Mouse (Mus musculus): ENCODE measurements at regions not wholly inside any gene's neighbourhood (a gene's known extent, or its start where the extent isn't known, plus 50 kb on each side); places are given as distances from the start of the nearest gene placed in this dataset.

DNA sequence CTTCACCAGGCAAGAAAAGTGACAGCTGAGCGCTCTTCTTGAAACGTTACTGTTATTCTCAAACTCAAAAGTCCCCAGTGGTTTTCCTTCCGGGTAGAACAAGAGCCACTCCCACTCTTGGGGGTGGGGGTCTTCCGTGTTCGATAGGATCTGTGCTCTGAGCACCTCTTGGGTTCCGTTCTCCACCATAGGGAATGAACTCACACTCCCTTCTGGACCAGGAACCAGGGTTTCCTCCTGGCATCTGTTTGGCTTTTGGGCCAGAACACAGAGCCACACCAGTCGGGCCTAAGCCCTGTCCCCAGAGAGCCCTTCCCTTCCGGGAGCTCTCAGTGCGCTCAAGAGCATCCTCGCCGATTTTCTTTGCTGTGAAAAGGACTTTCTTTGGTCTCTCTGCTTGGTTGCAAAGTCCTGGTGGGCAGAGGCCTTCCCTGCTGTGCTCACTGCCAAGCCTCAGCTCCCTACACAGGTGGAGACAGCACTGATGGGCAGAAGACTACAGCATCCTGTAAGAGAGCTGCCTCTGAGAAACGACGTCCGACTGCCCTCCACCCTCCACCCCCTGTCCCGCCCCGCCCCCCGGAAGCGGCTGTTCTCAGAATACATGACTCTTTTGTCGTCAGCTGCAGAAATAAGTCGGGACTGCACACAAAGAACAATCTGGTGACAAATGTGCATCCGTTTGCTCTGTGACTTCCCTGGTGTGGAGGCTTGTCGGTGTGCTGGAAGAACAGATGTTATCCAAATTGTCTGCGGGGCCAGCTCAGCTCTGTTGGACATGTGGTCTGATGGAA lies 90.9 kb upstream of the Lef1 start:
- peak; percentile 61 for DNase-seq (ENCODE audit: low spot score)
- WGBS, result 19% methylated on average over 23 of the region's 23 CpGs
- Histone ChIP-seq H3K27me3 (replicated peaks; ENCODE audit: control insufficient read depth, insufficient read depth, low read length) (no peaks in the 10 kb centered on the region), H3K4me3 (ENCODE audit: low read depth, low read length) (peak overlapping the region; percentile 21), H3K4me1 (replicated peaks; ENCODE audit: control insufficient read depth, insufficient read depth, low read length) (no peaks in the 10 kb centered on the region), H3K27ac (ENCODE audit: low read depth) (no peak overlapping the region), H3K9ac (ENCODE audit: low read length) (no peak overlapping the region), H3K36me3 (ENCODE audit: control insufficient read depth, insufficient read depth, low read length) (no peaks in the 10 kb centered on the region), H3K4me2 (ENCODE audit: low read length) (peak overlapping the region; percentile 40), H3K9me3 (ENCODE audit: control insufficient read depth, low read length) (no peaks in the 10 kb centered on the region)
- ATAC-seq (replicated peaks; ENCODE audit: low FRiP score, low TSS enrichment, low read depth), result 0 out of 2 replicates have a peak, but pooled peaks have one; percentile 64

GRCm38 (mm10) chr3:131017899-131018298 lies 92.4 kb upstream of the Lef1 start:
- DNase-seq (ENCODE audit: low spot score) (no peak), ATAC-seq (replicated peaks; ENCODE audit: low FRiP score, low TSS enrichment, low read depth) (no peak)
- Histone ChIP-seq H3K4me2 (ENCODE audit: low read length) (no peak overlapping the region), H3K27ac (ENCODE audit: low read depth) (no peak overlapping the region), H3K4me3 (ENCODE audit: low read depth, low read length) (no peak overlapping the region), H3K9ac (ENCODE audit: low read length) (no peak overlapping the region), H3K27me3 (replicated peaks; ENCODE audit: control insufficient read depth, insufficient read depth, low read length) (no peaks in the 10 kb centered on the region), H3K36me3 (ENCODE audit: control insufficient read depth, insufficient read depth, low read length) (no peaks in the 10 kb centered on the region), H3K9me3 (ENCODE audit: control insufficient read depth, low read length) (no peaks in the 10 kb centered on the region), H3K4me1 (replicated peaks; ENCODE audit: control insufficient read depth, insufficient read depth, low read length) (no peaks in the 10 kb centered on the region)
- 94% methylated on average over 9 of the region's 9 CpGs for WGBS

DNA sequence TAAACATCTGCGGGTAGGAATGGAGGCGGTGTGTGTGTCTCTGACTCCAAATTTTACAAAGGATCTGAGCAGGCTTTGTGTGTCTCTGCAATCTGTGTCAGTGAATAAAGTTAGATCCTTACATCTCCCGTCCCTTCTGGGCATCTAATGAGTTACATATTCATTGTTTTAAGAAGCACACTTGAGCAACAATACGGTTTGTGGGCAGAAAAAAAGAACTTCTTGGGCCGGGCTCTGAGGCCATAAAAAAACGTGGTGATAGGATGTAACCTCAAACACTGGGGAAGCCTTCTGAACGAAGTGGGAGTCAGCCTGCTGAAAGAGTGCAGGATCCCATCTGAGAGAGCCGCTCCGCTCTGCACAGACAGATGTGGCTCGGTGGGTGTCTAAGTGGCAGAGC lies 94.2 kb upstream of the Lef1 start:
- no peaks in the 10 kb centered on the region for H3K36me3 ChIP-seq (ENCODE audit: control insufficient read depth, insufficient read depth, low read length)
- no peak overlapping the region for H3K4me3 ChIP-seq (ENCODE audit: low read depth, low read length)
- no peaks in the 10 kb centered on the region for H3K4me1 ChIP-seq (replicated peaks; ENCODE audit: control insufficient read depth, insufficient read depth, low read length)
- H3K9me3 ChIP-seq (ENCODE audit: control insufficient read depth, low read length), result no peaks in the 10 kb centered on the region
- no peaks in the 10 kb centered on the region for H3K27me3 ChIP-seq (replicated peaks; ENCODE audit: control insufficient read depth, insufficient read depth, low read length)
- no peak for ATAC-seq (replicated peaks; ENCODE audit: low FRiP score, low TSS enrichment, low read depth)
- no peak overlapping the region for H3K9ac ChIP-seq (ENCODE audit: low read length)
- H3K4me2 ChIP-seq (ENCODE audit: low read length), result no peak overlapping the region
- DNase-seq (ENCODE audit: low spot score), result no peak
- WGBS, result 42% methylated on average over 10 of the region's 10 CpGs
- no peak overlapping the region for H3K27ac ChIP-seq (ENCODE audit: low read depth)

DNA sequence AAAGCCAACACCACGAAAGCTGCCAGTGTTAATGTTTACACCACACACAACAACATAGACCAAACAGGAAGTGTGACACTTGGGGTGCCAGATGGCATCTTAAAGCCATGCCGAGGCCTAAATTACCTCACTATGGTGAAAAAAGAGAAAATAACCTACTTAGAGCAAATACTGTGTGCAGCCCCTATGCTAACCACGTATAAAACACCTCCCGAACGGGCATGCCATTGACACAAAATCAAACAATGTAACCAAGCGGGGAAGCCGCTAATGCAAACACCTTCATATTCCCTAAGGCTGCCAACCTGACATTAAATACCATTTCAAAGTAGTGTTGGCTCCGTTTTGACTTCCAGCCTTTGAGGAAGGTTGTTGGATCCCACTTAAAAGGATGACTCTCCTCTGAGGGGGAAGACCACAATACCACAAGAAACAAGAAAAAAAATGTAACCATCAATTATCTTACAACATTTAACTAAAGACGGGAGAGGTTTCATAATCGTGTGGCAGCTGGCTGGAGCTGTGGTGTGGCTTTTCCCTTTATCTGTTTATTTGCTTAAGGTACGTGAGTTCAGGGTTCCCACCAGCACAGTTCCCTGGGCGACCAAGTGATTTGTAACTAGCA lies 96.1 kb upstream of the Lef1 start:
- Histone ChIP-seq H3K9me3 (ENCODE audit: control insufficient read depth, low read length) (no peaks in the 10 kb centered on the region), H3K9ac (ENCODE audit: low read length) (no peak overlapping the region), H3K36me3 (ENCODE audit: control insufficient read depth, insufficient read depth, low read length) (no peaks in the 10 kb centered on the region), H3K27ac (ENCODE audit: low read depth) (no peak overlapping the region), H3K4me2 (ENCODE audit: low read length) (no peak overlapping the region), H3K4me3 (ENCODE audit: low read depth, low read length) (no peak overlapping the region), H3K27me3 (replicated peaks; ENCODE audit: control insufficient read depth, insufficient read depth, low read length) (no peaks in the 10 kb centered on the region), H3K4me1 (replicated peaks; ENCODE audit: control insufficient read depth, insufficient read depth, low read length) (no peaks in the 10 kb centered on the region)
- 50% methylated on average over 12 of the region's 12 CpGs for WGBS
- DNase-seq (ENCODE audit: low spot score) (no peak), ATAC-seq (replicated peaks; ENCODE audit: low FRiP score, low TSS enrichment, low read depth) (no peak)

GRCm38 (mm10) chr3:131000701-131001100 lies 109.6 kb upstream of the Lef1 start:
- no peak overlapping the region for H3K9ac ChIP-seq (ENCODE audit: low read length)
- DNase-seq (ENCODE audit: low spot score) (no peak), ATAC-seq (replicated peaks; ENCODE audit: low FRiP score, low TSS enrichment, low read depth) (no peak)
- 88% methylated on average over 13 of the region's 13 CpGs for WGBS
- no peaks in the 10 kb centered on the region for H3K27me3 ChIP-seq (replicated peaks; ENCODE audit: control insufficient read depth, insufficient read depth, low read length)
- H3K27ac ChIP-seq (ENCODE audit: low read depth), result no peak overlapping the region
- H3K36me3 ChIP-seq (ENCODE audit: control insufficient read depth, insufficient read depth, low read length), result no peaks in the 10 kb centered on the region
- H3K4me3 ChIP-seq (ENCODE audit: low read depth, low read length), result no peak overlapping the region
- no peak overlapping the region for H3K4me2 ChIP-seq (ENCODE audit: low read length)
- H3K4me1 ChIP-seq (replicated peaks; ENCODE audit: control insufficient read depth, insufficient read depth, low read length), result no peaks in the 10 kb centered on the region
- no peaks in the 10 kb centered on the region for H3K9me3 ChIP-seq (ENCODE audit: control insufficient read depth, low read length)

- no peaks in the 10 kb centered on the region for H3K36me3 ChIP-seq (ENCODE audit: control insufficient read depth, insufficient read depth, low read length)
- H3K27ac ChIP-seq (ENCODE audit: low read depth), result no peak overlapping the region
- no peaks in the 10 kb centered on the region for H3K9me3 ChIP-seq (ENCODE audit: control insufficient read depth, low read length)
- ATAC-seq (replicated peaks; ENCODE audit: low FRiP score, low TSS enrichment, low read depth) (no peak), DNase-seq (ENCODE audit: low spot score) (no peak)
- H3K27me3 ChIP-seq (replicated peaks; ENCODE audit: control insufficient read depth, insufficient read depth, low read length), result no peaks in the 10 kb centered on the region
- H3K4me3 ChIP-seq (ENCODE audit: low read depth, low read length), result no peak overlapping the region
- no peaks in the 10 kb centered on the region for H3K4me1 ChIP-seq (replicated peaks; ENCODE audit: control insufficient read depth, insufficient read depth, low read length)
- H3K4me2 ChIP-seq (ENCODE audit: low read length), result no peak overlapping the region
- H3K9ac ChIP-seq (ENCODE audit: low read length), result no peak overlapping the region
- 51% methylated on average over 3 of the region's 3 CpGs for WGBS
Measured at GRCm38 (mm10) chr3:131000252-131000651, 110.0 kb upstream of the Lef1 start.

DNA sequence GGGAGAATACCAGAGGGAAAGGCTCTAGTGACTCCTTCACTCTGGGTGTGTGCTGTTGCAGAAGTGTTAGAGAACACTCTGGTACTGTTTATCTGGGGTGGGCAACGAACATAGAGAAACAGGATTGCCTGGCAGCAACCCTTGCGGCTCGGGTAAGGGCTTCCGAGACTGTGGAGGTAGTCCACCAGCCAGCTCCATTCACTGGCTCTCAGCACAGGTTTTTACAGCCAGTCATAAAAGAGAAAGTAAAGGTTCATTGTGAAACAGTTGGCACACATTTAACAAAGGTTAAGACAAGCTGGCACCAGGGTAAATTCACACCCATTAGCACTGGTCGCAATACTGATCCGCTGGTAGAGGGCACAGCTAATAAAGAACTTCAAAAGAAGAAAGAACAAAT lies 110.5 kb upstream of the Lef1 start:
- Histone ChIP-seq H3K9ac (ENCODE audit: low read length) (no peak overlapping the region), H3K9me3 (ENCODE audit: control insufficient read depth, low read length) (no peaks in the 10 kb centered on the region), H3K27me3 (replicated peaks; ENCODE audit: control insufficient read depth, insufficient read depth, low read length) (no peaks in the 10 kb centered on the region), H3K27ac (ENCODE audit: low read depth) (no peak overlapping the region), H3K4me1 (replicated peaks; ENCODE audit: control insufficient read depth, insufficient read depth, low read length) (no peaks in the 10 kb centered on the region), H3K36me3 (ENCODE audit: control insufficient read depth, insufficient read depth, low read length) (no peaks in the 10 kb centered on the region), H3K4me3 (ENCODE audit: low read depth, low read length) (no peak overlapping the region), H3K4me2 (ENCODE audit: low read length) (no peak overlapping the region)
- DNase-seq (ENCODE audit: low spot score) (no peak), ATAC-seq (replicated peaks; ENCODE audit: low FRiP score, low TSS enrichment, low read depth) (no peak)
- 49% methylated on average over 6 of the region's 6 CpGs for WGBS

- Histone ChIP-seq H3K9me3 (ENCODE audit: control insufficient read depth, low read length) (no peaks in the 10 kb centered on the region), H3K9ac (ENCODE audit: low read length) (no peak overlapping the region), H3K4me3 (ENCODE audit: low read depth, low read length) (no peak overlapping the region), H3K36me3 (ENCODE audit: control insufficient read depth, insufficient read depth, low read length) (no peaks in the 10 kb centered on the region), H3K27ac (ENCODE audit: low read depth) (no peak overlapping the region), H3K4me1 (replicated peaks; ENCODE audit: control insufficient read depth, insufficient read depth, low read length) (no peaks in the 10 kb centered on the region), H3K4me2 (ENCODE audit: low read length) (no peak overlapping the region), H3K27me3 (replicated peaks; ENCODE audit: control insufficient read depth, insufficient read depth, low read length) (no peaks in the 10 kb centered on the region)
- DNase-seq (ENCODE audit: low spot score) (no peak), ATAC-seq (replicated peaks; ENCODE audit: low FRiP score, low TSS enrichment, low read depth) (no peak)
- 53% methylated on average over 9 of the region's 10 CpGs for WGBS
Measured at GRCm38 (mm10) chr3:130998433-130998832, 111.8 kb upstream of the Lef1 start.

DNA sequence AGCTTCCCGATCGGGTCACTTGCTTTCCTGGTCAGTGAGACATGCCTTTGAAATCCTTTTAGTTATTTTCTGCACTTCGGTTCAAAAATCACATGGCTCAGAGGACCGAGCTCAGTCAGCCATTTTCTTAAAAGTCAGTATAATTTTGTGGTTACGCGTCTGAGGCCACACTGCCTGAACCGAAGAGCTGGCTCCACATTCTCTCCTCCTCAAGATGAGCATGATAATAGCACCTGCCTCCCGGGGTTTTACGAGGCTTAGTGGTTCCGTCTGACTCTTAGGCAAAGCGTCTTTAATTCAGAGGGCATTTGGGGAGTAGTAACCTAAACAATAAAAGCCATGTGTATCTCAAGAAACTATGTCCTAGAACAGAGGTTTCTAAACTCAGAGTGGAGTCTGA lies 113.5 kb upstream of the Lef1 start:
- ATAC-seq (replicated peaks; ENCODE audit: low FRiP score, low TSS enrichment, low read depth) (no peak), DNase-seq (ENCODE audit: low spot score) (no peak)
- Histone ChIP-seq H3K27ac (ENCODE audit: low read depth) (no peak overlapping the region), H3K4me2 (ENCODE audit: low read length) (no peak overlapping the region), H3K9ac (ENCODE audit: low read length) (no peak overlapping the region), H3K4me1 (replicated peaks; ENCODE audit: control insufficient read depth, insufficient read depth, low read length) (no peaks in the 10 kb centered on the region), H3K9me3 (ENCODE audit: control insufficient read depth, low read length) (no peaks in the 10 kb centered on the region), H3K4me3 (ENCODE audit: low read depth, low read length) (no peak overlapping the region), H3K36me3 (ENCODE audit: control insufficient read depth, insufficient read depth, low read length) (no peaks in the 10 kb centered on the region), H3K27me3 (replicated peaks; ENCODE audit: control insufficient read depth, insufficient read depth, low read length) (no peaks in the 10 kb centered on the region)
- 51% methylated on average over 11 of the region's 11 CpGs for whole genome bisulfite sequencing
